Mouse (Mus musculus) megakaryocyte, embryonic 14.5 days (primary cell): ENCODE measurements around the gene Nme9.

ENCODE experiments used
- FLI1 ChIP-seq: IDR thresholded peaks from 2 replicates; pipeline ENCODE4 v1.6.1; 2012; ENCODE audit warnings: low read length, inconsistent platforms, mixed read lengths
- GATA1 ChIP-seq: IDR thresholded peaks from 3 replicates; pipeline ENCODE4 v1.6.1; 2012; ENCODE audit warnings: mixed read lengths, low read length, inconsistent platforms, borderline replicate concordance

- TF ChIP-seq GATA1 (no peak), FLI1 (no peak)
Measured at GRCm38 (mm10) chr9:99499336-99499735, 48.1 kb downstream of the Nme9 start.
